Mouse (Mus musculus): ENCODE results near the gene Doc2a. TPM values are rescaled to one million over a fixed set of nuclear protein-coding genes. Genes with fewer than 3 reads are reported as not detected.

Doc2a gene
- polyA plus RNA-seq, 1 experiment from 2014 or later, result 0.33 TPM

GRCm38 (mm10) chr7:126855641-126856040, 8.4 kb downstream of the Doc2a start:
- Histone ChIP-seq H3K36me3 (ENCODE audit: insufficient read depth) (peaks cover 83% of the 10 kb centered on the region), H3K27me3 (ENCODE audit: insufficient read depth, low read length) (no peaks in the 10 kb centered on the region), H3K4me3 (ENCODE audit: low read depth, low read length) (no peak overlapping the region), H3K9ac (no peak overlapping the region), H3K4me1 (ENCODE audit: insufficient read depth) (peaks cover under 1% of the 10 kb centered on the region; the same call in 1 of the 2 replicates), H3K9me3 (ENCODE audit: low read depth, low read length) (no peaks in the 10 kb centered on the region), H3K27ac (ENCODE audit: low read depth) (no peak overlapping the region), H3K4me2 (no peak overlapping the region)
- 76% methylated on average over 3 of the region's 3 CpGs for WGBS
- no peak for TF ChIP-seq CTCF (IDR thresholded peaks at IDR 0.05; ENCODE audit: low read depth)
- DNase-seq, result no peak
- no peak for ATAC-seq (ENCODE audit: insufficient read depth)

- no peak overlapping the region for H3K4me2 ChIP-seq
- H3K4me1 ChIP-seq (ENCODE audit: insufficient read depth), result peaks cover 7% of the 10 kb centered on the region; the same call in 1 of the 2 replicates
- H3K4me3 ChIP-seq (ENCODE audit: low read depth, low read length), result no peak overlapping the region
- peaks cover 80% of the 10 kb centered on the region for H3K36me3 ChIP-seq (ENCODE audit: insufficient read depth)
- ATAC-seq (ENCODE audit: insufficient read depth), result no peak
- DNase-seq, result no peak
- no peaks in the 10 kb centered on the region for H3K27me3 ChIP-seq (ENCODE audit: insufficient read depth, low read length)
- WGBS, result 67% methylated on average over 9 of the region's 9 CpGs
- 0 out of 2 replicates have a peak, but pooled peaks have one; percentile 1 for TF ChIP-seq CTCF (IDR thresholded peaks at IDR 0.05; ENCODE audit: low read depth)
- no peaks in the 10 kb centered on the region for H3K9me3 ChIP-seq (ENCODE audit: low read depth, low read length)
- H3K9ac ChIP-seq, result peak overlapping the region; percentile 20; the same call in 1 of the 2 replicates
- H3K27ac ChIP-seq (ENCODE audit: low read depth), result no peak overlapping the region
Measured at GRCm38 (mm10) chr7:126856741-126857420, 9.7 kb downstream of the Doc2a start.

- ATAC-seq (ENCODE audit: insufficient read depth) (no peak; the same call in 1 of the 2 replicates), DNase-seq (no peak)
- 59% methylated on average over 5 of the region's 5 CpGs for WGBS
- peaks cover 7% of the 10 kb centered on the region for H3K4me1 ChIP-seq (ENCODE audit: insufficient read depth)
- no peaks in the 10 kb centered on the region for H3K27me3 ChIP-seq (ENCODE audit: insufficient read depth, low read length)
- H3K4me3 ChIP-seq (ENCODE audit: low read depth, low read length), result peak overlapping the region; percentile 73
- H3K9me3 ChIP-seq (ENCODE audit: low read depth, low read length), result no peaks in the 10 kb centered on the region
- peaks cover 66% of the 10 kb centered on the region for H3K36me3 ChIP-seq (ENCODE audit: insufficient read depth)
- TF ChIP-seq CTCF (IDR thresholded peaks at IDR 0.05; ENCODE audit: low read depth), result no peak
- H3K9ac ChIP-seq, result peak overlapping the region; percentile 80
- no peak overlapping the region for H3K27ac ChIP-seq (ENCODE audit: low read depth)
- peak overlapping the region; percentile 77 for H3K4me2 ChIP-seq
Measured at GRCm38 (mm10) chr7:126860987-126861386, 13.8 kb downstream of the Doc2a start.

- ATAC-seq (ENCODE audit: insufficient read depth), result peak; percentile 92
- Histone ChIP-seq H3K4me3 (ENCODE audit: low read depth, low read length) (peak within 1 kb of the TSS; percentile 73), H3K9me3 (ENCODE audit: low read depth, low read length) (no peaks in the 10 kb centered on the region), H3K36me3 (ENCODE audit: insufficient read depth) (peaks cover 66% of the 10 kb centered on the region), H3K4me2 (peak within 1 kb of the TSS; percentile 77), H3K9ac (peak within 1 kb of the TSS; percentile 80), H3K27ac (ENCODE audit: low read depth) (peak within 1 kb of the TSS; percentile 84), H3K4me1 (ENCODE audit: insufficient read depth) (peaks cover 7% of the 10 kb centered on the region), H3K27me3 (ENCODE audit: insufficient read depth, low read length) (no peaks in the 10 kb centered on the region)
- 1% methylated on average over 42 of the region's 42 CpGs for WGBS
- DNase-seq, result peak; percentile 98
- TF ChIP-seq CTCF (IDR thresholded peaks at IDR 0.05; ENCODE audit: low read depth), result no peak
Measured at GRCm38 (mm10) chr7:126861429-126862130, 14.4 kb downstream of the Doc2a start, which contains the start of gene Hirip3. TSS of gene Hirip3 (plus strand) at chr7:126861972.

- H3K27ac ChIP-seq (ENCODE audit: low read depth), result peak within 1 kb of the TSS; percentile 84
- DNase-seq (peak; percentile 99), ATAC-seq (ENCODE audit: insufficient read depth) (peak; percentile 66)
- H3K36me3 ChIP-seq (ENCODE audit: insufficient read depth), result peaks cover 66% of the 10 kb centered on the region
- H3K4me2 ChIP-seq, result peak within 1 kb of the TSS; percentile 77
- H3K4me3 ChIP-seq (ENCODE audit: low read depth, low read length), result peak within 1 kb of the TSS; percentile 73
- peak within 1 kb of the TSS; percentile 80 for H3K9ac ChIP-seq
- H3K9me3 ChIP-seq (ENCODE audit: low read depth, low read length), result no peaks in the 10 kb centered on the region
- peaks cover 7% of the 10 kb centered on the region for H3K4me1 ChIP-seq (ENCODE audit: insufficient read depth)
- under 1% methylated on average over 41 of the region's 41 CpGs for WGBS
- TF ChIP-seq CTCF (IDR thresholded peaks at IDR 0.05; ENCODE audit: low read depth), result 0 out of 2 replicates have a peak, but pooled peaks have one; percentile 8
- no peaks in the 10 kb centered on the region for H3K27me3 ChIP-seq (ENCODE audit: insufficient read depth, low read length)
Measured at GRCm38 (mm10) chr7:126862147-126862784, 15.1 kb downstream of the Doc2a start, which contains the start of gene Ino80e. TSS of gene Ino80e (minus strand) at chr7:126862377.

- H3K4me2 ChIP-seq, result peak overlapping the region; percentile 77
- H3K9me3 ChIP-seq (ENCODE audit: low read depth, low read length), result no peaks in the 10 kb centered on the region
- H3K4me3 ChIP-seq (ENCODE audit: low read depth, low read length), result peak overlapping the region; percentile 73
- no peak for DNase-seq
- WGBS, result 46% methylated on average over 6 of the region's 6 CpGs
- peaks cover 7% of the 10 kb centered on the region for H3K4me1 ChIP-seq (ENCODE audit: insufficient read depth)
- peak overlapping the region; percentile 30; the same call in 1 of the 2 replicates for H3K27ac ChIP-seq (ENCODE audit: low read depth)
- H3K27me3 ChIP-seq (ENCODE audit: insufficient read depth, low read length), result no peaks in the 10 kb centered on the region
- ATAC-seq (ENCODE audit: insufficient read depth), result no peak
- no peak for TF ChIP-seq CTCF (IDR thresholded peaks at IDR 0.05; ENCODE audit: low read depth)
- peaks cover 67% of the 10 kb centered on the region for H3K36me3 ChIP-seq (ENCODE audit: insufficient read depth)
- H3K9ac ChIP-seq, result peak overlapping the region; percentile 80
Measured at GRCm38 (mm10) chr7:126863791-126864190, 16.6 kb downstream of the Doc2a start.

Measured in lung, embryonic 14.5 days (tissue).